Mouse (Mus musculus) MEL (cell line): ENCODE results near the gene Helz. TPM values are rescaled to one million over a fixed set of nuclear protein-coding genes. Genes with fewer than 3 reads are reported as not detected.

Experiments
- polyA plus RNA-seq, 2 experiments: library from polyadenylated mRNA; stranded (reverse) in 1 of 2; unstranded in 1 of 2; fragments of >175 nt in 1 of 2; fragments of >200 nt in 1 of 2; gene quantifications; 2 replicates each; pipeline versions ENCODE4 v1.2.1 to v1.2.4; 2012; ENCODE audit warnings: low replicate concordance in 2 of 2, low read depth in 1 of 2; ENCODE audit not compliant: insufficient read length in 2 of 2, insufficient read depth in 1 of 2, missing spikeins in 1 of 2
- total RNA-seq: library from RNA; depleted of rRNA; stranded (reverse); fragments of 300-350 nt; gene quantifications from 2 replicates; pipeline ENCODE4 v1.2.3, GENCODE M21; 2012; rRNA removed

Gene Helz
- total and polyA plus RNA-seq, 3 experiments = 15.1 to 41.0 (median 39.9) TPM

Other genes starting within 250 kb of the Helz start
- gene Pitpnc1, start 77.2 kb upstream of the Helz start, total RNA-seq = 19.3 and 31.9 TPM in 2 replicates
- 10 to 100 TPM in 1 of 2 experiments, not detected in 1; 25.3 TPM for gene Pitpnc1, start 77.2 kb upstream of the Helz start, polyA plus RNA-seq
- gene Psmd12, start 68.4 kb upstream of the Helz start, total RNA-seq = 149 and 173 TPM in 2 replicates
- gene Psmd12, start 68.4 kb upstream of the Helz start, polyA plus RNA-seq = 100 to 1,000 TPM; 139 to 437 TPM
- gene Cacng1, start 168.6 kb downstream of the Helz start, total RNA-seq = not detected in 2 replicates
- gene Cacng1, start 168.6 kb downstream of the Helz start, polyA plus RNA-seq = not detected
- gene Cacng4, start 246.6 kb downstream of the Helz start, total RNA-seq = not detected in 2 replicates
- not detected for gene Cacng4, start 246.6 kb downstream of the Helz start, polyA plus RNA-seq